Mouse (Mus musculus) bone marrow, adult 2 months (tissue): ENCODE measurements around the gene Timm8b. TPM values are rescaled to one million over a fixed set of nuclear protein-coding genes. Genes with fewer than 3 reads are reported as not detected.
"Not testable (repeated sequence)": the region's sequence is repeated elsewhere in the genome, so short reads cannot be mapped to it uniquely, and the experiment has no call there.

Source experiments
- H3K27ac ChIP-seq: fragments of 200-500 bp; 2 replicates; pipeline ENCODE4 v1.5.1; 2012; ENCODE audit warnings: low read depth, mild to moderate bottlenecking, control low read depth, inconsistent platforms, low read length; ENCODE audit not compliant: control insufficient read depth, poor library complexity, insufficient read depth
- H3K4me1 ChIP-seq: fragments of 200-500 bp; 2 replicates; pipeline ENCODE4 v1.6.1; 2011; ENCODE audit warnings: low read length; ENCODE audit not compliant: control insufficient read depth, insufficient read depth
- H3K4me3 ChIP-seq: fragments of 200-500 bp; replicated peaks from 2 replicates; pipeline ENCODE3; 2011; ENCODE audit warnings: mild to moderate bottlenecking, low read depth, low read length, control low read depth; ENCODE audit not compliant: control insufficient read depth
- CTCF ChIP-seq: fragments of 200-500 bp; IDR thresholded peaks from 2 replicates; pipeline ENCODE4 v1.5.1; 2011; ENCODE audit warnings: low read length, control low read depth; ENCODE audit not compliant: control insufficient read depth, insufficient read depth
- POLR2A ChIP-seq: fragments of 200-500 bp; IDR thresholded peaks from 2 replicates; pipeline ENCODE4 v1.6.1; 2011; ENCODE audit warnings: low read depth, mild to moderate bottlenecking, control low read depth, low read length, borderline replicate concordance; ENCODE audit not compliant: control insufficient read depth
- WGBS: fragments of 180-500 bp; shearing (Covaris S2); methylation state at CpG from one replicate; pipeline ENCODE4 v1.1.7; 2018; 5-methylcytosine and 5-hydroxymethylcytosine counted together
- polyA plus RNA-seq: library from polyadenylated mRNA; stranded (reverse); fragments of >200 nt; gene quantifications from 2 replicates; pipeline ENCODE4 v1.2.4, GENCODE M21; 2011; ENCODE audit warnings: low replicate concordance; ENCODE audit not compliant: missing spikeins, insufficient read depth, insufficient read length

The Timm8b gene
- polyA plus RNA-seq, 1 experiment = 54.8 TPM

DNA sequence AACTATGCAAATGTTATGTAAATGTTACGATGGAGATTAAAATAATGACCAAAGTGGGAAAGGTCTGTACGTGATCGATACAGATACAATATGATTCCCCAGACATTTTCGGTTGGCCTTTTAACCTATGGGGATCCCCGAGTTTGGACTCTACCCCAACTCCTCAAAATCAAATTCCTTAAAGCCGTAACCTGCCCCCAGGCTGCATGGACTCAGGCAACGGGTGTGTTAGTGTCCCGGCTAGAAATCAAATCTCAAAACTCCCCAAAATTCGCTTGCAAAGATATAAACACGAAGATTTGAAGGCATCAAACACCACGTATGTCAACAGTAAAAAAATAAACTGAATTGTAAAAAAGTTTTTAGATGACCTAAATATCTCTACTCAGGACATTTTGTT is 12.5 kb downstream of the Timm8b start:
- no peak overlapping the region for H3K27ac ChIP-seq
- TF ChIP-seq CTCF (no peak), POLR2A (no peak)
- 33% methylated on average over 11 of the region's 11 CpGs for WGBS
- H3K4me1 ChIP-seq = no peaks in the 10 kb centered on the region
- H3K4me3 ChIP-seq = peak overlapping the region; percentile 67

DNA sequence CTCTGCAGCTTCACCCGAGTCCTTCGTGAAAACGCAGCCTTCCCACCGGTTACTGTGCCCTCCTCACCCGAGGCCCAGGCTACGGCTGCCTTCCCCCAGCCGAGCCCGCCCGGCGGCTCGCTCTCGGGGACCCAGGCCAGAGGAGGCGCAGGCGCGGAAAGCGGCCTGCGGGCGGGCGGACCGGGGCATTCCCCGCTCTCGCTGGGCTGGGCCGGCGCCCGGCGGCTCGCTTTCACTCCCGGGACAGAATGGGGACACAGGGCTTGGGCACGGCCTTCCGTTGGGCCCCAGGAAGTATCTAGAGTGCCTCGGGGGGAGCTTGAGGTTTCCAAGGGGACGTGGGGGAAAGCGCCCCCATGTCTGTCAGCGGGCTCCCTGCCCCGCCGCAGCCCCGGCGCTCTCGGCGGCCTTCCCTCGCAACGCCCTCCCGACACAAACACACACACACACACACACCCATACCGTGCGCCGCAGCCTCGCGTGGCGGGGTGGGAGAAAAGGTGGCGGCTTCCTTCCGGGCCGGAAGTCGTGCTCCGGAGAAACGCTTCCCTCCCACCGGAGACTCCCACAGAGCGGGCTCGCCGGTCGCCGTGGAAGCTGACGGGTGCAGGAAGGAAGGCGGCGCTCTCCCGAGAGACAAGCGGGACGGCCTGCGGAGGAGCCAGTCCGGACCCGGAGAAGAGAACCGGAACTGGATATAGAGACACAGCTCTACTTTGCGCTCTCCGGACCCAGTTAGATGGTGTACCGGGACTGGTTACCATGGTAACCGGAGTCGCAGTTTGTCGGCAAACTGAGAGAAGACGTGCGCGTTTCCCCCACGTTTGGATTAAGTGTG is 13.3 kb downstream of the Timm8b start, which contains the start of the genes Pih1d2 and Nkapd1:
Gene Pih1d2, plus strand, starts transcription at position 556 of the 838 bp plus-strand sequence.
Gene Nkapd1, minus strand, starts transcription at position 699 of the 838 bp plus-strand sequence.
- WGBS = under 1% methylated on average over 81 of the region's 81 CpGs
- Histone ChIP-seq H3K4me3 (peak within 1 kb of the TSS; percentile 67), H3K27ac (peak within 1 kb of the TSS; percentile 96), H3K4me1 (no peaks in the 10 kb centered on the region)
- TF ChIP-seq POLR2A = no peak; the same call in 1 of the 2 replicates
- no peak for TF ChIP-seq CTCF

DNA sequence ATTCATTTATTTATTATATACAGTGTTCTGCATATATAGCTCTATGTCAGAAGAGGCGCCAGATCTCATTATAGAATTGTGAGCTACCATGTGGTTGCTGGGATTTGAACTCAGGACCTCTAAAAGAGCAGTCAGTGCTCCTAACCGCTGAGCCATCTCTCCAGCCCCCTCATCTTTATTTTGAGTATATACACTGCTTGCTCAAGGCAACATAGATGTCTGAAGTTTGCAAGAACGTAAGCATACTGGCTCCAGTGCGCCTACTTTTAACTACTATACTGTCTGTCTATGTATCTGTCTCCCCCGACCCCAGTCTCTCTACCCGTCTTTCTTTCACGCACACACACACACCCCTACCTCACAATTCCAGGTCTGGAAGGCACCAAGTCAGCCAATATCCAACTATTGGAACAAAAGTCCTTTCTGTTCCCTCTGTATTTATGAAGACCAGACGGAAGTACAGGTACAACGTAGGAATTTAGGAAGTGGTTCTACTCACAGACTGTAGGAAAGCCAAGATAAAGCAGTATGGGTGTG is 14.2 kb downstream of the Timm8b start:
- no peak overlapping the region for H3K27ac ChIP-seq
- no peaks in the 10 kb centered on the region for H3K4me1 ChIP-seq
- TF ChIP-seq POLR2A (no peak), CTCF (no peak)
- H3K4me3 ChIP-seq = no peak overlapping the region
- WGBS = 56% methylated on average over 9 of the region's 9 CpGs

DNA sequence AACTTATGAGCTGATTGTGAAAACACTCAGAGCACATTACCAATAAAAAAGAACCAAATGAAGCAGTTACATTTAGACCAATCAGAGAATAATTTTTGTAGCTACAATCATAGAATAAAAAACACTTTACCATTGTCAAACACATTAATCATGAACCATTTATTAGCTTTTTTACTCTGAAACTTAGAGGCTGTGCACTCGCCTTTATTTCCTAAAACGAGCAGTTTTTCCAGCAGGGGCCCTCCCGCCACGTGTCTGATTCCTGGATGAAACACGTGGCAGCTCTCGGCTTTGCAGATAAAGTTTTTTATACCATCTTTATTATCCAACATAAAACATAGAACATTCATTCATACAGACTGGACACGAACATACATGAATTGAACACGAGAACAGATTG is 27.2 kb downstream of the Timm8b start:
- H3K27ac ChIP-seq, H3K4me3 ChIP-seq, H3K4me1 ChIP-seq: not testable (repeated sequence)
- WGBS = 86% methylated on average over 6 of the region's 8 CpGs

DNA sequence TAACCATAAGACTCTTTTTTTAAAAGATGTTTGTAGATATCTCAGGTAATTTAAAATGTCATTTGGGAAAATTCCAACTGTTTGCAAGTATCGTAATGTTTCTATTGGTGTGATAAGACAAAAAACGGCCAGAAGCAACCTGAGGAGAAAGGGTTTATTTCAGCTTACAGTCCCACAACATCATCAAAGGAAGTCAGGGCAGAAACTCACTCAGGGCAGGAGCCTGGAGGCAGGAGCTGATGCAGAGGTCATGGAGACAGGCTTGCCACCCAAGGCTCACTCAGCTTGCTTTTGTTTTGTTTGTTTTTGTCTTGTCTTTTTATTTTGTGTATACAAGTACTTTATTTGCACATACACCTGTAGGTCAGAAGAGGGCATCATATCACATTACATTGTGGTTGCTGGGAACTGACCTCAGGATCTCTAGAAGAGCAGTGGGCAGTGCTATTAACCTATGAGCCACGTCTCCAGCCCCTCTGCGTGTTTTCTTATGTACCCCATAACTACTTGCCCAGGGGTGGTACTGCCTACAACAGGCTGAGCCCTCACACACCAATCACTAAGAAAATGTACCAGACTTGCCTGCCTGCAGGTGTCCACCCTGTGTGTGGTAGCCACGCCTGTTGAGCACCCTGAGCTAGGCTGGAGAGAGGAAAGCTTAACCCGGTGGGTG is 28.4 kb downstream of the Timm8b start:
- no peaks in the 10 kb centered on the region for H3K4me1 ChIP-seq
- no peak for TF ChIP-seq CTCF
- no peak for TF ChIP-seq POLR2A
- WGBS = 80% methylated on average over 6 of the region's 6 CpGs
- H3K27ac ChIP-seq = no peak overlapping the region
- no peak overlapping the region for H3K4me3 ChIP-seq

DNA sequence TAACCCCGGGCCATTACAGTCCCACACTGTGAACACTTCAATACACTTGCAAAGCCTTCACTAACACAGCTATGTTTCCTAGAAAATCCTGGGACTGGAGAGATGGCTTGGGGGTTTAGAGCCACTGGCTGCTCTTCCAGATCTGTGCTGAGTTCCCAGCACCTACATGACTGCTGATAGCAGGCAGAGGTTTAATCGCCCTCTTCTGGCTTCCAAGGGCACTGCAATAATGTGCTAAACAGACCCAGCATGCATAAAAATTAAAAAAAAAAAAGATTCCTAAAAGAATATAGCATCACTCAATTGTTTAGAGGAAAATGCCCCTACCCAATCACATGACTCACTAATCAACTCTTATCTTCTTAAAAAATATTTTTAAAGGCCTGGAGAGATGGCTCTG is 29.3 kb downstream of the Timm8b start:
- no peak overlapping the region for H3K4me3 ChIP-seq
- WGBS = 68% methylated on average over 2 of the region's 2 CpGs
- H3K4me1 ChIP-seq = no peaks in the 10 kb centered on the region
- H3K27ac ChIP-seq = no peak overlapping the region
- TF ChIP-seq CTCF (peak; percentile 27; the same call in 1 of the 2 replicates), POLR2A (no peak)

DNA sequence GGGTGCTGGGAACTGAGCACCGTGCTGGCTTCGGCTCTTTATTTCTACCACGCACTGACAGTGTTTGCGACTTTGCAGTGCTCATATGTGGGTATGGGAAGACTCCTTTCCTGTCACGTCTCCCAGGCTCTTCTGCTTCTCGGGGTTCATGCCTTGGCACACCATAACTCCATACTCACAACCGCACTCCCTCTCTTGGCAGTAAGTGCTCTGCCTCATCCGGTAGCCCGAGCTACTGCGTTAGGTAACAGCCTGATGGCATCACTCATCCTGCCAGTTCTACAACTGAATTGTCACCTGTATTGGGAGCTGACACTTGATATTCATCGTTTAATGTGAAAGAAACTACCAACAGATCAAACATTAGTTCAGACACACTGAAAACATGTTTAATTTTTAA is 30.6 kb downstream of the Timm8b start:
- 88% methylated on average over 11 of the region's 11 CpGs for WGBS
- Histone ChIP-seq H3K4me1 (no peaks in the 10 kb centered on the region), H3K27ac (no peak overlapping the region), H3K4me3 (no peak overlapping the region)
- no peak for TF ChIP-seq CTCF
- TF ChIP-seq POLR2A = no peak

DNA sequence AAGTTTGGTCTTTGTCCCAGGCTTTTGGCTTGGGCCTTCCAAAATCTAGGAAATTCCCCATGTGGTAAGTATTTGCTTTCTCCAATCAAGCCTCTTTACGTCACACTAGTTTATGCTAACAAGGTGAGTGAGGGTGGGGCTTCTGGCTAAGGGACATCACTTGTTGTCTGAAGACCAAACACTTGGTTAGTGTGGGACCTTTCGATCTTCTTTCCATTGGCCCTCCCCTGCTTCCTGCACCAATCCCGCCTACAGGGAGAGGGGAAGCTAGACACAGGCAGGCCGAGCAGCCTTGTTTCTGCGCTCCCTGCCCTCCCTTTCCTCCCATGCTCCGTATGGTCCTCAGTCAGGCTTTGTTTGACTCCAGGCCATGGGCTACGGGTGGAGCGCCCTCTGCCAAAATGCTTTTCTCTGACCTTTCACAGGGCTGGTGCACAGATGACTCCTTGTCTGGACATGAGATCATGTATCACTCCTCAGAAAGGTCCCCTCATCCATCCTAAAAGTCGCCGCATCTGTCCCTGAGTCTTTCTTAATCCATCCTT is 43.2 kb downstream of the Timm8b start:
- Histone ChIP-seq H3K27ac (no peak overlapping the region), H3K4me1 (no peaks in the 10 kb centered on the region), H3K4me3 (no peak overlapping the region)
- TF ChIP-seq CTCF (no peak), POLR2A (no peak)
- 87% methylated on average over 10 of the region's 10 CpGs for WGBS

DNA sequence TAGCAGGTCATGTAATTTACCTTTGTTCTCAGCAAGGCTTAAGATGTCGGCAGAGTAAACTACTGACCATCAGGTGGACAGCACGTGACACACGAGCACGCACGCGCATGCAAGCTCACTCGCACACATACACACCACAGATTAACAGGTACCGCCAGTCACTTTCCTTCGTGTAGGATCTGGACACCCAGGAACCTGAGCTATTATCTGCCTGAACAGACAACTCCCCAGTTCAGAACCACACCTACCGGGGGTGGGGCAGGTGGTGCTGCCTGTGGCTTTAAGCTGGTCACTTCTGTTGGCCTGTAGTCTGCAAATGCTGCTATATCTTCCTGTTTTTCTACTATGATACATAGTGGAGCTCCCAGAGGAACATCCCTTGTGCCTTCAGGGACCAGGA is 46.8 kb downstream of the Timm8b start:
- Histone ChIP-seq H3K4me3 (no peak overlapping the region), H3K4me1 (no peaks in the 10 kb centered on the region), H3K27ac (no peak overlapping the region)
- 79% methylated on average over 10 of the region's 10 CpGs for WGBS
- TF ChIP-seq CTCF (no peak), POLR2A (no peak)

Other genes with a start within 250 kb of the Timm8b start
- 1.5 TPM in 1 of 2 replicates, not detected in the other for gene Plet1, start 109.4 kb upstream of the Timm8b start, polyA plus RNA-seq
- gene Pts, start 75.2 kb upstream of the Timm8b start, polyA plus RNA-seq = 14.5 and 35.7 TPM in 2 replicates
- gene Il18, start 49.1 kb upstream of the Timm8b start, polyA plus RNA-seq = 11.9 and 18.4 TPM in 2 replicates
- 1.1 and 1.9 TPM in 2 replicates for gene Bco2, start 48.7 kb upstream of the Timm8b start, polyA plus RNA-seq
- gene Tex12, start 42.6 kb upstream of the Timm8b start, polyA plus RNA-seq = not detected in 2 replicates
- 63.1 and 65.6 TPM in 2 replicates for gene Sdhd, start 98 bp upstream of the Timm8b start, polyA plus RNA-seq
- 2.5 TPM in 1 of 2 replicates, not detected in the other for gene Pih1d2, start 13.4 kb downstream of the Timm8b start, polyA plus RNA-seq
- 6.1 and 13.0 TPM in 2 replicates for gene Nkapd1, start 13.6 kb downstream of the Timm8b start, polyA plus RNA-seq
- gene Dlat, start 55.9 kb downstream of the Timm8b start, polyA plus RNA-seq = 13.0 and 13.8 TPM in 2 replicates
- 0.29 TPM in 1 of 2 replicates, not detected in the other for gene Dixdc1, start 135.6 kb downstream of the Timm8b start, polyA plus RNA-seq
- gene 2310030G06Rik, start 142.6 kb downstream of the Timm8b start, polyA plus RNA-seq = not detected in 2 replicates
- gene Cryab, start 147.4 kb downstream of the Timm8b start, polyA plus RNA-seq = 6.9 and 10.5 TPM in 2 replicates
- not detected in 2 replicates for gene Hspb2, start 148.4 kb downstream of the Timm8b start, polyA plus RNA-seq
- 5.5 and 5.7 TPM in 2 replicates for gene Fdxacb1, start 164.3 kb downstream of the Timm8b start, polyA plus RNA-seq
- 9.7 and 10.2 TPM in 2 replicates for gene Alg9, start 171.1 kb downstream of the Timm8b start, polyA plus RNA-seq
- 24.7 and 32.8 TPM in 2 replicates for gene 1110032A03Rik, start 171.6 kb downstream of the Timm8b start, polyA plus RNA-seq
- gene Ppp2r1b, start 241.4 kb downstream of the Timm8b start, polyA plus RNA-seq = 18.1 and 29.1 TPM in 2 replicates